Mouse (Mus musculus): ENCODE measurements around the gene Sez6. TPM values are rescaled to one million over a fixed set of nuclear protein-coding genes. Genes with fewer than 3 reads are reported as not detected.
A peak's percentile ranks its signal among the peaks of the same experiment; 100 is the strongest.

Gene Sez6
- total RNA-seq, 2 experiments from 2014 or later: 0.21 to 1.0 TPM

- no peak for DNase-seq (ENCODE audit: low spot score in 2 of 2)
Observed at GRCm38 (mm10) chr11:77980281-77981204, 49.9 kb downstream of the Sez6 start.

GRCm38 (mm10) chr11:77981609-77982440, 51.2 kb downstream of the Sez6 start:
- peak; percentile 57 to 89 for DNase-seq (ENCODE audit: low spot score in 2 of 2)

GRCm38 (mm10) chr11:77982441-77982905, 51.9 kb downstream of the Sez6 start, which contains the start of gene Phf12:
Phf12 (plus strand) TSS chr11:77982754.
- DNase-seq (ENCODE audit: low spot score in 2 of 2): peak; percentile 99

- peak in 1 of 2 experiments; percentile 68 for DNase-seq (ENCODE audit: low spot score in 2 of 2)
Observed at GRCm38 (mm10) chr11:77983191-77983936, 52.8 kb downstream of the Sez6 start.

GRCm38 (mm10) chr11:77983937-77984835, 53.6 kb downstream of the Sez6 start:
- peak in 1 of 2 experiments; percentile 77 for DNase-seq (ENCODE audit: low spot score in 2 of 2)

GRCm38 (mm10) chr11:77984836-77985231, 54.2 kb downstream of the Sez6 start:
- DNase-seq (ENCODE audit: low spot score in 2 of 2): peak in 1 of 2 experiments; percentile 39

- DNase-seq (ENCODE audit: low spot score in 2 of 2): no peak
Observed at GRCm38 (mm10) chr11:77985541-77986065, 55.0 kb downstream of the Sez6 start.

GRCm38 (mm10) chr11:77989071-77989690, 58.6 kb downstream of the Sez6 start:
- no peak for DNase-seq (ENCODE audit: low spot score in 2 of 2)

- DNase-seq (ENCODE audit: low spot score in 2 of 2): no peak
Observed at GRCm38 (mm10) chr11:77995556-77995955, 65.0 kb downstream of the Sez6 start.

GRCm38 (mm10) chr11:78006446-78006845, 75.8 kb downstream of the Sez6 start:
- no peak for DNase-seq (ENCODE audit: low spot score in 2 of 2)

GRCm38 (mm10) chr11:78019676-78020075, 89.1 kb downstream of the Sez6 start:
- peak; percentile 38 to 71 for DNase-seq (ENCODE audit: low spot score in 2 of 2)

GRCm38 (mm10) chr11:78023607-78024006, 93.0 kb downstream of the Sez6 start:
- no peak for DNase-seq (ENCODE audit: low spot score in 2 of 2)

Other genes with a start within 250 kb of the Sez6 start
- 10 to 100 TPM; 60.1 to 64.9 TPM for gene Nufip2, start 244.6 kb upstream of the Sez6 start, total RNA-seq (2021)
- gene Cryba1, start 205.5 kb upstream of the Sez6 start, total RNA-seq (2021): not detected
- gene Myo18a, start 167.6 kb upstream of the Sez6 start, total RNA-seq (2021): 100 to 1,000 TPM; 261 to 280 TPM
- gene Gm10277, start 143.1 kb upstream of the Sez6 start, total RNA-seq (2021): not detected
- under 1 TPM; 0.34 to 0.57 TPM for gene Pipox, start 36.7 kb upstream of the Sez6 start, total RNA-seq (2021)
- 10 to 100 TPM; 35.4 to 39.9 TPM for gene Phf12, start 52.0 kb downstream of the Sez6 start, total RNA-seq (2021)
- 1 to 10 TPM; 6.2 to 7.6 TPM for gene Dhrs13, start 101.5 kb downstream of the Sez6 start, total RNA-seq (2021)
- gene Flot2, start 107.1 kb downstream of the Sez6 start, total RNA-seq (2021): 10 to 100 TPM; 70.3 to 76.4 TPM
- 10 to 100 TPM; 20.9 to 21.4 TPM for gene Eral1, start 149.6 kb downstream of the Sez6 start, total RNA-seq (2021)
- gene Fam222b, start 163.9 kb downstream of the Sez6 start, total RNA-seq (2021): 10 to 100 TPM; 10.4 to 11.6 TPM
- 10 to 100 TPM; 36.5 to 41.4 TPM for gene Traf4, start 234.8 kb downstream of the Sez6 start, total RNA-seq (2021)
- 1 to 10 TPM; 6.6 to 7.5 TPM for gene Nek8, start 245.9 kb downstream of the Sez6 start, total RNA-seq (2021)
- gene Tlcd1, start 245.9 kb downstream of the Sez6 start, total RNA-seq (2021): 10 to 100 TPM; 12.6 to 16.0 TPM

Data from gastrocnemius, postnatal 4 days (tissue).